Mouse (Mus musculus): ENCODE measurements around the gene Gpbp1.

The Gpbp1 gene

DNA sequence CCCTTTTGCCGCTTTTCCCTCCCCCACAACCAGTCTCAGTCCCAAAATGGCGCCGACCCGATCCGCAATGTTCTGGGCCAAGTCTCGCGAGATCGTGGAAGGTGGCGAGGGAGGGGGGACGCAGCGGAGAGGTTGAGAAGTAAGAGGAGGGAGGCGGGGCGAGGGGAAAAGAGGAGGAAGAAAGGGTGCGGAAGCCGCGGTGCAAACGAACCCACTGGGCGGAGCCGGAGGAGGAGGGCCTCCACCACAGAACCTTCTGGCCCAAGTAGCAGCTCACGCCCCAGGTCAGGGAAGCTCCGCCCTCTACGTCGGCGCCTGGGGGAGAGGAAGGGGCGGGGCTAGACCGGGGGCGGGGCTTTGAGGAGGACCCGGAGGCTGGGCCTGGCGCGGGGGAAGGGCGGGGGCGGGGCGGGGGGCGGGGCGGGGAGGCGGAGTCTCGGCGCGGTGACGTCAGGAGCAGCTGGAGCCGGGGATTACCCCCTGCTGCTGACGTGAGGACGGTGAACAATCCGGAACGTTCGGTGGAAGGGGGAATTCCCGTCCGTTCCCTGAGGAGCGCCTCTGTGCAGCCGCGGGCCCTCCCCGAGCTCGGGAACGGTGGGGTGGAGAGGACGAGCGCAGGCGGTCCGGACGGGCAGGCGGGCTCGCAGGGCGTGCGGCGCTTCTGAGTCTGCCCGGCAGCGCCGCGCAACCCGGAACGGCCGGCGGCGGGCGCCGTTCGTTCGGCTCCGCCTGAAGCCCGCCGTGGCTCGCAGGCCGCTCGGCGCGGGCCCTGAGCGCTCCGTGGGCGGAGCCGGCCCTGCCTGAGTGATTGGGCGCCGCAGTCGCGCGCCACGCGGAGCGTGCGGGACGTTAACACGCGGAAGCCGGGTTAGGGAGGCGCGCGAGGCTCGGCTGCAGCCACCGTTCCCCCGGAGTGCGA, at the start of gene Gpbp1:
Gene Gpbp1, minus strand, starts transcription at position 310 of the 922 bp plus-strand sequence.
- DNase-seq, result peak; percentile 99 to 100

DNA sequence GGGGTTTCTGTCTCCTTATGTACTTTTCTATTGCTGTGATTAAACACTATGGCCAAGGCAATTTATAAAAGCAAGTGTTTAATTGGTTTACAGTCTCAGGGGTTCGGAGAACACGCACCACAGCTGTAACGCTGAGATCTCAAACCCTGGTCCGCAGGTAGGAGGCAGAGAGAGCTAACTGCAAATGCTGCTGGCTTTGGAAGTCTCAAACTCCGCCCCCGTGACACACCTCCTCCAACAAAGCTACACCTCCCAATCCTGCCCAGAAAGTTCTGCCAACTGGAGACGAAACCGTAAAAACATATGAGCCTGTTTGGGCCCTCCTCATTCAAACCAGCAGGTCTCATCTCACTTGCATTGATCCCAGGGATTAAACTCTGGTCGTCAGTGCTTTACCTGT, 47.8 kb upstream of the Gpbp1 start:
- no peak for DNase-seq

DNA sequence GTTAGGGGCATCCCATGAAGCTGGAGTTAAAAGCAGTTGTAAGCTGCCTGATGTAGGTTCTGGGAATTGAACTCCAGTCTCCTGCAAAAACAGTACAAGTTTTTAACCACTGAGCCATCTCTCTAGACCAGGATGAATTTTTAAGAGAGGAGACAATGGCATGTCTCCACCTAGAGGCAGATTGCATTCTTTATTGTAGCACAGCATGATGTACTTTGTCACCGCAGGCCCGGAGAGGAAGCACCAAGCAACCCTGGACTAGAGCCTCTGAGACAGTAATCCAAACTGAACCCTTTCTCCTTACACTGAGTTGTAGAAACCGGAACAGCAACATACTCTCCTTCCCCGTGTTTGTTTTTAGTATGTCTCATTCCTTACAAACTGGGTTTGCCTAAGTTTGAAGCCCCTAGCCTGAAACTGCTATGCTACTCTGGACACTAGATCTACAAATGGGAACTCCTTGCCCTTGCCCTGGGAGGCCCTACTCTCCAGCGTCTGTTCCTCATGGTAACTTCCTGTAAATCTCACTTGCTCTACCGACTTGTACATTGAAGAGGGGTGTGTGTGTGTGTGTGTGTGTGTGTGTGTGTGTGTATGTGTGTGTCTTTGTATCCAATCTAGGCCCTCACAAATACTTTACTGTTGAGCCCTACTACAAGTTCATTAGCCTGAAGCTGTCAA, 46.4 kb upstream of the Gpbp1 start:
- DNase-seq, result no peak

DNA sequence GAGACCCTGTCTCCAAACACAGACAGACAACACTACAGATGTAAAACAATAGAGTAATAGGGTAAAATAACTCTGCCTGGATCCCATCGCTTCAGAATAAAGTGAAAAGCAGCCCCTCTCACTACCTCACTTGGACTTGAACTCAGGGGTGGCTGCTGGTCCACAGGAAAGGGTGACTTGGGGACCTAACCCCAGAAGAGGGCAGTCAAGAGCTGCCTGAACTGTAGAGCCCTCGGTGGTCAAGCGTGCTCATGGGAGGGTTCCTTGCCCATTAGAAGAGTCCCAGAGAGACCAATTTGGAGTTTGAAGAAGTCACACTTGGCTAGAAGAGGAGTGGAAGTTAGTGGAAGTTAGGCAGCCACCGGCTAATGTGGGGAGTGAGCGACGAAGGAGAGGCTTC, 44.2 kb upstream of the Gpbp1 start:
- DNase-seq, result no peak

DNA sequence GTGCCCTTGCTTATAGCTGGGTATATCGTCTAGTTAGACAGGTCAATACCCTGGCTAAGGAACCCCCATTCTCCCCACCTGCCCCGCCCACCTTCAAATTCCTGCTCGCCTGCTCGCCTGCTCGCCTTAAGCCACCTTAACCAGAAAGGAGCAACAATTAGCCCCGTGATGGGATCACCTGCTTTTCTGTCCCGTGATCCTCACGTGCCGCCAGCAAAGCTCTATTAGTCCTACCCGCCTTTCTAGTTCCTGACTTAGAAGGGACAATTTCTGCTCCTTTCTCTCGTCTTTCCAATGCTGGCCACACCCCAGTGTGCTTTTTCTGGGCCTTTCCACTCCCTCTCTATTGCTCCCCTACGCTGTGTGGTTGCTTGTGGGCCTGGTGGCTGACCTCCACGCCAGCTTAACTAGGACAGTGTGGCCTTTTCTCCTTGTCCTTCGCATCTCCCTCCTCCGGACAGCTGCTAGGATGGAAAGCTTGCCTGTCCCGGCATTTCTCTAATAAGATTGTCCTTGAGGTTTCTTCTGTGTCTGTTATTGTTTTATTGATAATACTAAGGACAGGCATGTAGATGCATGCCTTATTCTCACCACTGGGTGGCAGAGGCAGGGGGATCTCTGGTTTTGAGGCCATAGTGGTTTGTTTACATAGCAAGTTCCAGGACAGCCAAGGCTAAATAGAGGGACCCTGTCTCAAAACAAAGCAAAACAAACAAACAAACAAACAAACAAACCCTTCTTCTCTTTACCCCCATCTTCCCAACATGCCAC, 42.5 kb upstream of the Gpbp1 start:
- no peak for DNase-seq

DNA sequence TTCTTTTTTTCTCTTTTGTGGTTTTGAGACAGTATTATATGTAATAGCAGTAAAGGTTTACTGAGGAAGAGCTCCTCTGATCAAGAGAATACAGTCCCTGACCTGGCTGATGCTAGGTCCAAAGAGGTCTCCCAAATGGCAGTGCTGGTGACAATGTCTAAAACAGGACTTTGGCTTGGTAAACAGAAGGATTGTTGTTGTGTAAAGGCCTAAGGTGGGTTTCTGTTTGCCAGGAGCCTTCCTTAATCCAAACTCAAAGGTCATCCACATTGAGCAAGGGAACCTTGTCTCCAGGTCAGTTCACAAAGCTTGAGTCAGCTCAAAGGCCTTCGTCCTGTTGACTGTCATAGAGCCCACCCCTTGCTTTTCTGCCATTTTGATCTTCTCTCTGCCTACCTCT, 41.8 kb upstream of the Gpbp1 start:
- DNase-seq, result no peak

DNA sequence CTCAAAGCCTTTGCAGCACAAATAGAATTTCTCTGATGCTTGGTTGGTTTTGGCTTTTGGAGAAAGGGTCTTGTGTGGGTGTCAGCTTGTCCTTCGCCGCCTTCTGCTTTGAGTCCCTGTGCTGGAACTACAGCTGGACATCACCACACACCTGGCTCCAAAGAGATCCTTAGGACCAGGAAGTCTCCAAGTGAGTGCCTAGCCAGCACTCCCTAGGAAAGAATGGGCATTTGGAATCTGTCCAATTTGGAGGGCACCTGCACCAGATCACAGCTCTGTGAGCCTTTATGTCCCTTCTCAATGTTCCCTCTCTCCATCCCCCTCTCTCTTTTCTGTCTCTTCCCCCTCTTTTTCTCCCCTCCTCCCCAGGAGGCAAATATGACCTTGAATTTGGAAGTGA, 34.4 kb upstream of the Gpbp1 start:
- DNase-seq, result no peak

DNA sequence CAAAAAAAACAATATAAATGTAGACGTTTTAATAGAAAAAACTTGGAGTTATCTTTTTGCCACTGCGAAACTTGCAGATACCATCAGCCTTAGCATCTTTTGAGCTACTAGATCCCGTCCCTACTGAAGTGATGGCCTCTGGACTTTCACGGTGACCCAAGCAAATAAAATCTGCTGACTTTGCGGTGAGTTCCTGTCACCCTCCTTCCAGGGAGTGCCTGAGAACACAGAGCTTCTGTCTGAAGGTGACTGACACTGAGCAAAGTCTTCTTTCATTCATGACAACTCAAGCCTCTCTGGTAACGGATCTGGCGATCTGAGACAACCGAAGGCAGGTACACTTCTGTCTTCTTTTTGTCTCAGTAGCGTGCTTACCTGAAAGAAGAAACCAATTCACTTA, 32.4 kb upstream of the Gpbp1 start:
- DNase-seq, result no peak

DNA sequence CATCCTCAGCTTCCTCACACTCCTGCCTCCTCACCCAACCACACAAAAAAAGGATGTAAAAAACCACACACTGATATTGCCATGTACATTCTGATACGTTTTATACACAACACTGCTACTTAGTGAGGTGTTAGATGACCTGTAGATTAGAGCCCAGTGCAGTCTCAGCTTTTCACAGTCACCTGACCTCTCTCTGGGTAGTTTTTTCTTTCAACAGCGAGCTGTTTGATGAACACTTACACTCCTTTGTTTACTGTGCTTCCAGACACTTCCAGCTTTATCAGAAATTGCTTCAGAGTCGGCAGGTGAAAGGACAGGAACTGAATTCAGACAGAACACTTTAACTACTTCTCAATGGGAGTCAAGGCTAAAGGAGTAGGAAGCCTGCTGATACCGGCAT, 30.5 kb upstream of the Gpbp1 start:
- DNase-seq, result no peak

DNA sequence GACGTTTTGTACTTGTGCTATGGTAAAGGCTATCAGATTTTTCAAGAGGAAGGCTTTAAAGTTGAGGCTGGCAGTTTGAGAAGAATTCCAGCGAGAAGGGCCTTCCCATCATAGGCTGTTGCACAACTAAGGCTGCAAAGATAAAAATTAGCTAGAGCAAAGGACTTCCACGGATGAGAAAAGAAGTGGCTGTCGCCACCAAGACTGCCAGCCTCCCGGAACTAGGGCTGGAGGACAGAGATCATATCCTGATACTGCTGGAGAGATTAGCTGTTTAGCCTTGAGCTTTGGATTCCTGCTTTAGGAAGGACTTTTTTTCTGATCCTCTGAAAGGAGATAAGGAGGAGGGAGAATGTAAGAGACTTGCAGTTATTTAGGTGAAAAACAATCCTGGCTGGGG, 28.4 kb upstream of the Gpbp1 start:
- no peak for DNase-seq

DNA sequence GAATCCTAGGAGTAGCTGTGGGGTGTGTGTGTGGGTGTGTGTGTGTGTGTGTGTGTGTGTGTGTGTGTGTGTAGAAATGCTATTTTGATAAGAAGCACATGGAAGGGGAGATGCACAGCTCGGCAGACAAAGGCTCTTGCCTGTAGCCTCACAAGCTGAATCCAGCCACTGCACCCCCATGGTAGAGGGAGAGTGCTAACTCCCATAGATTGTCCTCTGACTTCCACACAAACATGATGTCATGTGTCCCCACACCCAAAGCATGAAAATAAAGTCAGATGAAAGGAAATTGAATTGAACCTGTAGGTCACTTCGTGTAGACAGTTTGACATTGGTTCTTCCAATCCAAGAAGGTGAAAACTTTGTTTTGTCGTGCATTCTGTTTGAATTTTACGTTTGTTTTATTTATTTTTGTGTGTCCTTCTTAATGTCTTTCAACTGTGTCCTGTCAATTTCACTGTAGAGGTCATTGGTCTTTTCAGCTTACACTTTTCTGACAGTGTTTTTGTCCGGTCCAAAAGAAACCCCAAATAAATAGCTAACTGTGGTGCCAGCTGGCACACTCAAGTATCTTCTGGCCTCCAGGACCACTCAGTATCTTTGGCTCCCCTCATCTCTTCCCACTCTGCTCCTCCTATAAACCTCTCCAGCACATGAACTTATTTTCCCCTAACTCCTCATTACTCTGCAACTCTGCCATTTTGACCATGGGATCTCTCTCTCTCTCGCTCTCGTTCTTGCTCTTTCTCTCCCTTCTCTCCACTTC, 26.7 kb upstream of the Gpbp1 start:
- no peak for DNase-seq

DNA sequence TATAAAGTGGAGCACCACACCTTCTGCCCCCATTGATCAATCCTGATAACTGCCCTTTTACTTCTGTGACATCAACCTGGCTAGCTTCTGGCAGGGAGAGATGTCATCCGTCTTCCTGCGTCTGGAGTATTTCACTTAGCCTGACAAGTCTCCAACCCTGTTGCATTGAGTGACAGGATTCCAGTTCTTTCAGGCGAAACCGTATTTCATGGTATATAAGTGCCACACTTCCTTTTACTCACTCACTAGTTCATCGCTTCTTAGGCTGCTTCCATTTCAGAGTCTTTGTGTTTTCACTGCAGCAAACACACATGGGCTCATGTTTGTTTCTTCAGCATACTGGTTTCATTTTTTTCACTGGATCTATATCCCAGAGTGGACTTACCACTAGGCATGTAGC, 19.5 kb upstream of the Gpbp1 start:
- DNase-seq, result no peak

DNA sequence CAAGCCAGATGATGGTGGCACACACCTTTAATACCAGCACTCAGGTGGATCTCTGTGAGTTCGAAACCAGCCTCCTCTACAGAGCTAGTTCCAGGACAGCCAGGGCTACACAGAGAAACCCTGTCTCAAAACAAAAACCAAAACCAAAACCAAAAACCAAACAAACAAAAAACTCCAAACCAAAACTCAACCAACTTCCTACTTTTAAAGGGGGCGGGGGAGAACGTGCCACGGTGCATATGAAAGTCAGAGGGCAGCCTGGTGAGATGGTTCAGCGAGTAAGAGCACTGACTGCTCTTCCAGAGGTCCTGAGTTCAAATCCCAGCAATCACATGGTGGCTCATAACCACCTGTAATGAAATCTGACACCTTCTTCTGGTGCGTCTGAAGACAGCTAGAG, 18.7 kb upstream of the Gpbp1 start:
- no peak for DNase-seq

DNA sequence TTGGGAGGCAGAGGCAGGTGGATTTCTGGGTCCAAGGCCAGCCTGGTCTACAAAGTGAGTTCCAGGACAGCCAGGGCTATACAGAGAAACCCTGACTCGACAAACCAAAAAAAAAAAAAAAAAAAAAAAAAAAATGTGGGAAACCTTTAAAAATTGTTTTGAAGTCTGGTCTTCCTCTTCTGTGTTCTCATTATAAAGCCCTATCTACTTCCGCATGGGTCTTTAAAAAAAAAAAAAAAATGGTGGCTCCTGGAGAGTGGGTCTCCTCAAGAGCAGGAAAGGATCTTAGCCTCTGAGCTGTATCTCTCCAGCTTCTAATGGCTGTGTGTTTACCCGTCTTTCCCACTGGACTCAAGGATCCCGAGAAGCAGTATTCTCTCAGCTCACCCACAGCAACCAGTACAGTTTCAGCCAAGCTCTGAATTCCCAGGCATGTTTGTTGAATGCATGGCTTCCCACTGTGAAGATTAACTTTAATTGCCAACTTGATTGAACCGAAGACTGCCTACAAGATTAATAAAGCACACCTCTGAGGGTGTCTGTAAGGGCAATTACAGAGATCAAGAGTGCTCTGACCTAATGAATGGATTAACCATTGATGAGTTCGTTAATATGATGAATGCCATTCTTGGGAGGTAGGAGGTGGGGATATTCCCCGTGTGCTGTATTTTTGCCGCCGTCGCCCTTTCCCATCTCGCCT, 4.6 kb upstream of the Gpbp1 start:
- DNase-seq, result no peak

DNA sequence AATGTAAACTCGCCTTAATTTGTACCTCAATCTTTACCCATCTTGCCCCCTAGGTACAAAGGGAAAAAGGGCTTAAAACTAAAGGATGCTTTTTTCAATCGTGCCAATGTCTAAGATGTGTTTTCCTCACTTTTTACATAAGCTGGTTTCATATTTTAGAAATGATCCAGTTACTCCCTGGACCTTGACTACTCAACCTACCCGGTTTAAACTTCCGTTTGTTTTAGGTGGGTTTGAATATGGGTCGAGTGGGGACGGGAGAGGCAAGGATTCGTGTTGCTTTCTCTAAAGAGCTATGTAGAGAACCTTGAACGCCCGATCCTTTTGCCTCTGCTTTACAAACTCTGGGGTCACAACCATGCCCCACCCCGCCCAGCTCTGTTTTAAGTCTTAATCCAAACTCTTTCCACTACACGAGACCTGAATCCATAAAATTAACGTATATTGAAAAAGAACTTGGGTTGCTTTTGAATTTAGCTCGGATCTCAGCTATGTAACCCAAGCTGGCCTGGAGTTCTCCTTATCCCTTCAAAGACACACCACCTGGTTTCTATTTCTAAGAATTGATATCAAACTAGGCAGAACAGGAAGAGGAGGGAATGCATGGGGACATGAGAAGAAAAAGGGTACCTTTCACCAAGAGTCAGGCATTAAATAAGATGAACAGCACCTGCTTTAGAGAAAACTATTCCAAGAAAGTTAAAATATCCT, 1.3 kb upstream of the Gpbp1 start:
- peak in 1 of 2 experiments; percentile 20 for DNase-seq

DNA sequence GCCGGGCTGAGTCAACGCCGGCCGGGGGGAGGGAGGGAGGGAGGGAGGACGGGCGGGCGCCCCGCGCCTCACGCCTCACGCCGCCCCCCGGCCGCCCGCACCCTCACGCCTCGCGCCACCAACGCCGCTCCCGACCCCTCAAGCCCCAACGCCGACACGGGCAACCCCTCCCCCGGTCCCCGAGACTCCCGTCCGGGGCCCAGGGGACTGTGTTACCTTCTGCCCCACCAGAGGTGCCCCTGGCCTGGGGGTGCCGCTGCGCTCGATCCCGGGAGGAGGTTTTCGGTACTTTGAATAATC, 459 bp downstream of the Gpbp1 start:
- no peak for DNase-seq

DNA sequence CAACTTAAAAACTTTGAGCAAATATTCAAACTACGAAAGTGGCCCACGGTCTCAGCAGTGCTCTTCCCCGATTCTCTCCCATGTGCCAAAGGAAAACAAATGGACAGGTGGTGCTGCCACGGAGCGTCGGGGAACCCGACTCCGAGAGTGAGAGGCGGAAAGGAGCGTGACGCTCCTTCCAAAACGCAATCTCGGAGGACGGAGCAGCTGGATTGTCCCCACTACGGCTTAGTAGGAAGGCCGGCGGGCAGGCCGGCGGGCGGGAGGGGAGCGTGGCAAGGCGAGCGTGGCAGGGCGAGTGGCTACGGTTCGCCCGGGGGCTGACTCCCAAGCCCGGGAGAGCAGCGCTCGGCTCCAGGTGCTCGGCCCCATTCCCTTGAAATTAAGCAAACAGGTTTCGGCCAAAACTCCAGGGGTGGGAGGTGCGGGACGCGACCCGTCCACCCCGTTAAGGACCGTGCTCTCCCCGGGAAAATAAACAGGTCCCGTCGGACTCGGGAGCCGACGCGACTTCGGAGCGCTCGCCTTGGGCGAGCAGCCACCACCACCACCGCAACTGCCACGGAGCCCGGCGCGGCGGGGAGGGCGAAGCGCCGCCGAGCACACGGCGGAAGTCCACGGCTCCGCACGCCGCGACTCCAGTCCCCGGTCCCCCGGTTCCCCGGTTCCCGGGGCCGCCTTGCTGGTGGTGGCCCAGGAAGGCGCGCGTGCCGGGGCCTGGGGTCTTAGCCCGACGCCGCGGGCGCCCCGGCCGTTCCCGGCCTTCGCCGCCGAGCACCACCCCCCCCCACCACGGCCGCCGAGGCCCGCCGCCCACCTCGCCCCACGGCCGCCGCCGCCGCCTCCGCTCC, 1.0 kb downstream of the Gpbp1 start:
- peak; percentile 51 to 59 for DNase-seq

DNA sequence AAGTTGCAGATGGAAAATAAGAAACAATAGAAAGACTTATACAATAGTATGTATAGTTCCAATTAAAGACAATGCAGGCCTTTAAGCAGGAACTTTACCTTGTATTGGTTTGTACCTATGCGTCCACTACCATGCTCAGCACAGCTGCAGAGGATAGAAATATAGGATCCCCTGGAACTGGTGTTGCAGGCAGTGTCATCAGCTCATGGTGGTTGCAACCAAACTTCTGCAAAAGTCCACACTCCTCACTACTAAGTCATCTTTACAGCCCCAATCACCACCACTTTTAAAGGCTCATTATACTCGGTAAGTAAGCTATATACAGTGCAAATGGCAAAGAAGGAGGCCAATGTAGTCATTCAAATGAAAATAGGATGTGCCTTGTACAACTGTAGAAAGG, 12.2 kb downstream of the Gpbp1 start:
- DNase-seq, result no peak

DNA sequence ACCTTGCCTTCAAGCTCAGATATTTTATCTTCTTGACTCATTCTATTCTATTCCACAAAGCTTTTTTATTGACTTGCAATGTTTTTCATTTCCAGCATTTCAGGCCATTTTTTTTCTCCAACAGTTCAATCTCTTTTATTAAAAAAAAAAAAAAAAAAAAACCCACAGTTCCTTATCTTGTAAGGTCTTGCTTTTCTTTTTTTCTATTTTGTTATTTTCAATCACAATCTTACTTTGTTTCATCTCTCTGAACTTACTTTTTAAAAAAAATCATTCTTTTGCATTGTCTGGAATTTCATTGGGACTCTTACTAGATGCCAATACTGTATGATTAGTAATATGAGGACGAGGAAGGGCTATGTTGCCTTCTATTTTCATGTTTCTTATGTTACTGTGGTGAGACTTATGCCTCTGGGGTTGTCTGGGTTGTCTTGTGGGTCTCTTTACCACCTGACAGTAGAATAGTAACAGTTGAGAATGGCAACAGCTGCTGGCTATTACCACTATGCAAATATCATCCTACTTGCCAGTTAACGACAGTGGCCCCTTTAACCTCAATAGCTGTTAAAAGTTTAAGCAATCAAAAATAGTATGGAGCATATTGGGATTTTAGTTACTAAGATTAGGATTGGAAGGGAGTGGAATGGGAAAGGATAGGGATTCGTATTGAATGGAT, 19.2 kb downstream of the Gpbp1 start:
- DNase-seq, result no peak

DNA sequence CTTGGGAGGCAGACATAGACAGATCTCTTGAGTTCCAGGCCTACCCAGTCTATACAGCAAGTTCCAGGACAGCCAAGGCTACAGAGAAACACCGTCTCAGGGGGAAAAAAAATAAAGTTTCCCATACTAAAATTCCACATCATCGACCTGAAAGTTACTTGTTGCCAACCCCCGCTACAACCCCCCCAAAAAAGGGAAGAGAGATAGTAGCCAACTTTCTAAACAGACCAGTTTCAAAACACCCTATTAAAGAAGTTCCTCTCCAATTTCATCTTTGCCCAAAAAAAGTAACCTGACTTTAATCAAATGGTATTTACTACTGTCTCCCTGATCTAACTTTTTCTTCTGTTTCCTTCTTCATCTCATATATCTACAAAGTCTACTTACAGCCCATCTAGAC, 22.6 kb downstream of the Gpbp1 start:
- no peak for DNase-seq

All from cerebellum, adult 18-20 months (tissue).